Mouse (Mus musculus) G1E (cell line): ENCODE data around the gene Krtdap. TPM values are rescaled to one million over a fixed set of nuclear protein-coding genes. Genes with fewer than 3 reads are reported as not detected.
"Not testable (repeated sequence)": the region's sequence is repeated elsewhere in the genome, so short reads cannot be mapped to it uniquely, and the experiment has no call there.

ENCODE experiments used
- ATAC-seq: 2 replicates; pipeline ENCODE4 v1.8.0; 2016; ENCODE audit warnings: mild to moderate bottlenecking; ENCODE audit not compliant: insufficient number of reproducible peaks, poor library complexity, low FRiP score, severe bottlenecking; ENCODE audit errors: extremely low read depth
- DNase-seq: peaks from one replicate; pipeline ENCODE4 v3.0.0; 2012; ENCODE audit warnings: low spot score
- H3K27me3 ChIP-seq: 2 replicates; pipeline ENCODE4 v1.6.1; 2012; ENCODE audit warnings: mild to moderate bottlenecking, low read length, inconsistent platforms; ENCODE audit not compliant: insufficient read depth
- H3K36me3 ChIP-seq: replicated peaks from 2 replicates; pipeline ENCODE3; 2012; ENCODE audit warnings: mild to moderate bottlenecking, inconsistent platforms
- H3K4me1 ChIP-seq: 2 replicates; pipeline ENCODE4 v1.6.1; 2012; ENCODE audit warnings: low read depth, low read length, inconsistent platforms, mixed read lengths; ENCODE audit not compliant: insufficient read depth
- H3K4me3 ChIP-seq: 2 replicates; pipeline ENCODE4 v1.5.1; 2012; ENCODE audit warnings: low read depth, mild to moderate bottlenecking, inconsistent platforms, low read length, moderate library complexity, mixed read lengths
- H3K9me3 ChIP-seq: replicated peaks from 2 replicates; pipeline ENCODE4 v1.6.1; 2012; ENCODE audit warnings: inconsistent platforms
- CTCF ChIP-seq: IDR thresholded peaks from 2 replicates; pipeline ENCODE4 v1.5.1; 2012; ENCODE audit warnings: low read depth, low read length, inconsistent platforms, mixed read lengths
- GATA1 ChIP-seq: IDR thresholded peaks from 2 replicates; pipeline ENCODE4 v1.6.1; 2012; ENCODE audit warnings: borderline replicate concordance, low read length, inconsistent platforms, mixed read lengths
- GATA2 ChIP-seq: IDR thresholded peaks from 2 replicates; pipeline ENCODE4 v1.6.1; 2012; ENCODE audit warnings: low read depth, low read length, inconsistent platforms, borderline replicate concordance
- POLR2AphosphoS5 ChIP-seq: IDR thresholded peaks from 2 replicates; pipeline ENCODE4 v1.6.1; 2012; ENCODE audit warnings: low read depth, low read length, inconsistent platforms; ENCODE audit not compliant: insufficient replicate concordance
- TAL1 ChIP-seq: conservative IDR thresholded peaks from 2 replicates; pipeline ENCODE4 v1.6.1; 2012; ENCODE audit warnings: low read depth, low read length, inconsistent platforms, mixed read lengths
- polyA plus RNA-seq: library from polyadenylated mRNA; stranded (reverse); fragments of >175 nt; gene quantifications from 2 replicates; pipeline ENCODE4 v1.2.3, GENCODE M21; 2012
- total RNA-seq, 2 experiments: library from RNA; stranded (forward) in 1 of 2; stranded (reverse) in 1 of 2; fragments of 200-1000 nt in 1 of 2; fragments of >200 nt in 1 of 2; fragmentation: Nextera tagmentation in 1 of 2; gene quantifications; 2 replicates each; pipeline ENCODE4 v1.2.3; 2014 to 2017

The Krtdap gene
- total and polyA plus RNA-seq, 3 experiments: not detected

GRCm38 (mm10) chr7:30829428-30829827 lies 41.7 kb downstream of the Krtdap start:
- peaks cover 5% of the 10 kb centered on the region for H3K4me1 ChIP-seq
- no peak overlapping the region for H3K4me3 ChIP-seq
- no peak for TF ChIP-seq GATA2
- TF ChIP-seq GATA1: no peak
- no peak for TF ChIP-seq POLR2AphosphoS5
- TF ChIP-seq CTCF: no peak
- TF ChIP-seq TAL1: no peak
- ATAC-seq: no peak
- H3K9me3 ChIP-seq: no peaks in the 10 kb centered on the region
- H3K36me3 ChIP-seq: no peaks in the 10 kb centered on the region
- DNase-seq: no peak
- no peaks in the 10 kb centered on the region for H3K27me3 ChIP-seq

- no peaks in the 10 kb centered on the region for H3K9me3 ChIP-seq
- TF ChIP-seq POLR2AphosphoS5 (no peak), GATA1 (no peak), CTCF (no peak), GATA2 (no peak)
- ATAC-seq (no peak), DNase-seq (no peak)
- no peaks in the 10 kb centered on the region for H3K36me3 ChIP-seq
- H3K4me3 ChIP-seq: no peak overlapping the region
- peaks cover 5% of the 10 kb centered on the region for H3K4me1 ChIP-seq
- H3K27me3 ChIP-seq: no peaks in the 10 kb centered on the region
These were observed 44.6 kb downstream of the Krtdap start for GRCm38 (mm10) chr7:30832261-30832660.

GRCm38 (mm10) chr7:30832684-30833083 lies 45.0 kb downstream of the Krtdap start:
- not testable (repeated sequence) for H3K4me1 ChIP-seq, H3K27me3 ChIP-seq, H3K36me3 ChIP-seq, H3K4me3 ChIP-seq, DNase-seq, ATAC-seq, H3K9me3 ChIP-seq

DNA sequence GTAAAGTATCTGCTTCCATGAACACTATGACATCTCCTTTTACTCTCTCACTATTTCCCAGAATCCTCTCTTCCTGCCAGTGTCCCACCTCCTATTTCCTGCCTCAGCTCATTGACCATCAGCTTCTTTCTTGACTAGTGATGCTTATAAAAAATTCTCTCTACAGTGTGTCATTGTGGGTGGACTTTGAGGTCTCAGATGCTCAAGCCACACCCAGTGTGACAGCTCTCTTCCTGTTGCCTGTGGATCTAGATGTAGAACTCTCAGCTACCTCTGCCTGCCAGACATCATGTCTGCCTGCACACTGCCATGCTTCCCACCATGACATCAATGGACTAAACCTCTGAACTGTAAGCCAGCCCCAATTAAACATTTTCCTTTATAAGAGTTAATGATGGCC lies 49.6 kb downstream of the Krtdap start:
- Histone ChIP-seq H3K4me1 (peaks cover 14% of the 10 kb centered on the region), H3K27me3 (peaks cover 4% of the 10 kb centered on the region; the same call in 1 of the 2 replicates)

DNA sequence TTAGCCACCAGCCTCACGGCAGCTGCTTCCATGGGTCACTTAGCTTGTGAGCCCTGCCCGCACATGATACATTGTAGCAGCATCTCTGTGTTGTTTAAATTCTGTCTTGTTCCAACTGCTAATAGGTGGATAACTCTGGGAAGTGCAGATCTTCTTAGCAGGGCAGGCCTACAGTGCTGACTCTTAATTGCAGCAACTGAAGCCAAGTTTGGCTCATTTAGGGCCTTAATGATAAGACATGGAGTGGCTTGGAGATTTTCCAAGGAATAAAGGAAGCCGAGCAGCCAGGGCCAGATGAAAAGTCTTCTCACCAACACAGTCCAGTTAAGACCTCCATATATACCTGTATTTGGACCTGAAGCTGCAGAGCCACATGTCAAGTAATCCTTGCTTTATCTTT lies 52.6 kb downstream of the Krtdap start:
- no peak overlapping the region for H3K4me3 ChIP-seq
- ATAC-seq: no peak
- H3K27me3 ChIP-seq: peaks cover 4% of the 10 kb centered on the region; the same call in 1 of the 2 replicates
- peaks cover 19% of the 10 kb centered on the region for H3K4me1 ChIP-seq
- TF ChIP-seq GATA2: no peak
- TF ChIP-seq TAL1: no peak
- no peak for TF ChIP-seq GATA1
- no peak for TF ChIP-seq POLR2AphosphoS5
- no peak for TF ChIP-seq CTCF
- DNase-seq: no peak
- no peaks in the 10 kb centered on the region for H3K9me3 ChIP-seq
- H3K36me3 ChIP-seq: no peaks in the 10 kb centered on the region

More for the DNA sequence above, 49.6 kb downstream of the Krtdap start:
- H3K36me3 ChIP-seq: no peaks in the 10 kb centered on the region
- TF ChIP-seq POLR2AphosphoS5 (no peak), GATA2 (no peak), TAL1 (no peak), GATA1 (no peak), CTCF (no peak)
- no peak for ATAC-seq
- H3K4me3 ChIP-seq: no peak overlapping the region
- no peaks in the 10 kb centered on the region for H3K9me3 ChIP-seq
- DNase-seq: no peak

Other genes with a start within 250 kb of the Krtdap start
Only the 20 nearest of the 31 such genes appear.
- 1.6 and 15.0 TPM in 2 replicates for gene Upk1a, start 175.0 kb upstream of the Krtdap start, total RNA-seq (2014; fragmentation: Nextera tagmentation)
- gene Upk1a, start 175.0 kb upstream of the Krtdap start, total RNA-seq (2017): 0.29 and 0.82 TPM in 2 replicates
- gene Upk1a, start 175.0 kb upstream of the Krtdap start, polyA plus RNA-seq: 0.98 and 1.4 TPM in 2 replicates
- 200 and 256 TPM in 2 replicates for gene Cox6b1, start 161.7 kb upstream of the Krtdap start, total RNA-seq (2014; fragmentation: Nextera tagmentation)
- 820 and 835 TPM in 2 replicates for gene Cox6b1, start 161.7 kb upstream of the Krtdap start, total RNA-seq (2017)
- 51.7 and 147 TPM in 2 replicates for gene Cox6b1, start 161.7 kb upstream of the Krtdap start, polyA plus RNA-seq
- gene Etv2, start 152.0 kb upstream of the Krtdap start, total RNA-seq (2014; fragmentation: Nextera tagmentation): not detected in 2 replicates
- not detected in 2 replicates for gene Etv2, start 152.0 kb upstream of the Krtdap start, total RNA-seq (2017)
- gene Etv2, start 152.0 kb upstream of the Krtdap start, polyA plus RNA-seq: not detected in 2 replicates
- 46.4 and 47.9 TPM in 2 replicates for gene Rbm42, start 137.6 kb upstream of the Krtdap start, total RNA-seq (2014; fragmentation: Nextera tagmentation)
- gene Rbm42, start 137.6 kb upstream of the Krtdap start, total RNA-seq (2017): 42.9 and 51.9 TPM in 2 replicates
- 235 and 293 TPM in 2 replicates for gene Rbm42, start 137.6 kb upstream of the Krtdap start, polyA plus RNA-seq
- gene Haus5, start 122.9 kb upstream of the Krtdap start, total RNA-seq (2014; fragmentation: Nextera tagmentation): 46.7 and 58.4 TPM in 2 replicates
- 24.2 and 25.5 TPM in 2 replicates for gene Haus5, start 122.9 kb upstream of the Krtdap start, total RNA-seq (2017)
- 32.2 and 40.4 TPM in 2 replicates for gene Haus5, start 122.9 kb upstream of the Krtdap start, polyA plus RNA-seq
- gene Pmis2, start 116.3 kb upstream of the Krtdap start, total RNA-seq (2014; fragmentation: Nextera tagmentation): not detected in 2 replicates
- gene Pmis2, start 116.3 kb upstream of the Krtdap start, total RNA-seq (2017): not detected in 2 replicates
- gene Pmis2, start 116.3 kb upstream of the Krtdap start, polyA plus RNA-seq: not detected in 2 replicates
- gene 2200002J24Rik, start 89.0 kb upstream of the Krtdap start, total RNA-seq (2014; fragmentation: Nextera tagmentation): not detected in 2 replicates
- not detected in 2 replicates for gene 2200002J24Rik, start 89.0 kb upstream of the Krtdap start, total RNA-seq (2017)
- not detected in 2 replicates for gene 2200002J24Rik, start 89.0 kb upstream of the Krtdap start, polyA plus RNA-seq
- gene Atp4a, start 75.7 kb upstream of the Krtdap start, total RNA-seq (2014; fragmentation: Nextera tagmentation): not detected in 2 replicates
- 0.05 and 0.06 TPM in 2 replicates for gene Atp4a, start 75.7 kb upstream of the Krtdap start, total RNA-seq (2017)
- not detected in 2 replicates for gene Atp4a, start 75.7 kb upstream of the Krtdap start, polyA plus RNA-seq
- gene Tmem147, start 58.4 kb upstream of the Krtdap start, total RNA-seq (2014; fragmentation: Nextera tagmentation): 57.5 and 67.7 TPM in 2 replicates
- gene Tmem147, start 58.4 kb upstream of the Krtdap start, total RNA-seq (2017): 47.5 and 54.9 TPM in 2 replicates
- 40.1 and 44.9 TPM in 2 replicates for gene Tmem147, start 58.4 kb upstream of the Krtdap start, polyA plus RNA-seq
- gene Gapdhs, start 44.2 kb upstream of the Krtdap start, total RNA-seq (2014; fragmentation: Nextera tagmentation): not detected in 2 replicates
- gene Gapdhs, start 44.2 kb upstream of the Krtdap start, total RNA-seq (2017): not detected in 2 replicates
- gene Gapdhs, start 44.2 kb upstream of the Krtdap start, polyA plus RNA-seq: not detected in 2 replicates
- gene Sbsn, start 36.4 kb upstream of the Krtdap start, total RNA-seq (2014; fragmentation: Nextera tagmentation): 5.4 and 5.7 TPM in 2 replicates
- 0.52 and 5.1 TPM in 2 replicates for gene Sbsn, start 36.4 kb upstream of the Krtdap start, total RNA-seq (2017)
- 0.96 and 1.5 TPM in 2 replicates for gene Sbsn, start 36.4 kb upstream of the Krtdap start, polyA plus RNA-seq
- not detected in 2 replicates for gene Dmkn, start 24.1 kb upstream of the Krtdap start, total RNA-seq (2014; fragmentation: Nextera tagmentation)
- 0.44 TPM in 1 of 2 replicates, not detected in the other for gene Dmkn, start 24.1 kb upstream of the Krtdap start, total RNA-seq (2017)
- gene Dmkn, start 24.1 kb upstream of the Krtdap start, polyA plus RNA-seq: not detected in 2 replicates
- not detected in 2 replicates for gene Ffar2, start 35.9 kb downstream of the Krtdap start, total RNA-seq (2014; fragmentation: Nextera tagmentation)
- 0.23 and 0.33 TPM in 2 replicates for gene Ffar2, start 35.9 kb downstream of the Krtdap start, total RNA-seq (2017)
- gene Ffar2, start 35.9 kb downstream of the Krtdap start, polyA plus RNA-seq: 0.31 and 0.34 TPM in 2 replicates
- not detected in 2 replicates for gene Ffar3, start 68.3 kb downstream of the Krtdap start, total RNA-seq (2014; fragmentation: Nextera tagmentation)
- 0.12 TPM in 1 of 2 replicates, not detected in the other for gene Ffar3, start 68.3 kb downstream of the Krtdap start, total RNA-seq (2017)
- gene Ffar3, start 68.3 kb downstream of the Krtdap start, polyA plus RNA-seq: not detected in 2 replicates
- gene Ffar1, start 73.7 kb downstream of the Krtdap start, total RNA-seq (2014; fragmentation: Nextera tagmentation): not detected in 2 replicates
- 0.06 and 0.11 TPM in 2 replicates for gene Ffar1, start 73.7 kb downstream of the Krtdap start, total RNA-seq (2017)
- not detected in 2 replicates for gene Ffar1, start 73.7 kb downstream of the Krtdap start, polyA plus RNA-seq
- not detected in 2 replicates for gene Cd22, start 92.4 kb downstream of the Krtdap start, total RNA-seq (2014; fragmentation: Nextera tagmentation)
- 0.22 TPM in 1 of 2 replicates, not detected in the other for gene Cd22, start 92.4 kb downstream of the Krtdap start, total RNA-seq (2017)
- gene Cd22, start 92.4 kb downstream of the Krtdap start, polyA plus RNA-seq: not detected in 2 replicates
- not detected in 2 replicates for gene Mag, start 127.0 kb downstream of the Krtdap start, total RNA-seq (2014; fragmentation: Nextera tagmentation)
- not detected in 2 replicates for gene Mag, start 127.0 kb downstream of the Krtdap start, total RNA-seq (2017)
- not detected in 2 replicates for gene Mag, start 127.0 kb downstream of the Krtdap start, polyA plus RNA-seq
- gene Hamp2, start 136.8 kb downstream of the Krtdap start, total RNA-seq (2014; fragmentation: Nextera tagmentation): not detected in 2 replicates
- gene Hamp2, start 136.8 kb downstream of the Krtdap start, total RNA-seq (2017): not detected in 2 replicates
- gene Hamp2, start 136.8 kb downstream of the Krtdap start, polyA plus RNA-seq: not detected in 2 replicates
- not detected in 2 replicates for gene Hamp, start 156.1 kb downstream of the Krtdap start, total RNA-seq (2014; fragmentation: Nextera tagmentation)
- not detected in 2 replicates for gene Hamp, start 156.1 kb downstream of the Krtdap start, total RNA-seq (2017)
- not detected in 2 replicates for gene Hamp, start 156.1 kb downstream of the Krtdap start, polyA plus RNA-seq
- gene Usf2, start 168.9 kb downstream of the Krtdap start, total RNA-seq (2014; fragmentation: Nextera tagmentation): 132 and 135 TPM in 2 replicates
- gene Usf2, start 168.9 kb downstream of the Krtdap start, total RNA-seq (2017): 63.8 and 69.9 TPM in 2 replicates
- 101 and 113 TPM in 2 replicates for gene Usf2, start 168.9 kb downstream of the Krtdap start, polyA plus RNA-seq